Mouse (Mus musculus) liver, embryonic 15.5 days (tissue): ENCODE data around the gene Gm6377. TPM values are rescaled to one million over a fixed set of nuclear protein-coding genes. Genes with fewer than 3 reads are reported as not detected.

ENCODE experiments used
- ATAC-seq: fragments of 200-750 bp; cut with Nextera tagmentation; 2 replicates; pipeline ENCODE4 v1.8.0; 2017; ENCODE audit warnings: moderate number of reproducible peaks, mild to moderate bottlenecking, moderate library complexity; ENCODE audit not compliant: insufficient read depth
- H3K27ac ChIP-seq: fragments of 300-500 bp; sonication (generic); replicated peaks from 2 replicates; pipeline ENCODE4 v1.5.1; 2015; ENCODE audit warnings: mild to moderate bottlenecking, inconsistent platforms
- H3K27me3 ChIP-seq: fragments of 300-500 bp; sonication (generic); 2 replicates; pipeline ENCODE4 v1.6.1; 2015; ENCODE audit warnings: mild to moderate bottlenecking, inconsistent platforms
- H3K36me3 ChIP-seq: fragments of 300-500 bp; sonication (generic); replicated peaks from 2 replicates; pipeline ENCODE4 v1.6.1; 2015; ENCODE audit warnings: moderate library complexity, mild to moderate bottlenecking, inconsistent platforms
- H3K4me1 ChIP-seq: fragments of 300-500 bp; sonication (generic); replicated peaks from 2 replicates; pipeline ENCODE4 v1.6.1; 2015; ENCODE audit warnings: inconsistent platforms
- H3K4me2 ChIP-seq: fragments of 300-500 bp; sonication (generic); 2 replicates; pipeline ENCODE4 v1.6.1; 2015; ENCODE audit warnings: moderate library complexity, mild to moderate bottlenecking, inconsistent platforms
- H3K4me3 ChIP-seq: fragments of 300-500 bp; sonication (generic); replicated peaks from 2 replicates; pipeline ENCODE4 v1.5.1; 2015; ENCODE audit warnings: mild to moderate bottlenecking, inconsistent platforms
- H3K9ac ChIP-seq: fragments of 300-500 bp; sonication (generic); 2 replicates; pipeline ENCODE4 v1.6.1; 2015; ENCODE audit warnings: moderate library complexity, mild to moderate bottlenecking, inconsistent platforms
- H3K9me3 ChIP-seq: fragments of 300-500 bp; sonication (generic); replicated peaks from 2 replicates; pipeline ENCODE4 v1.6.1; 2016; ENCODE audit warnings: inconsistent platforms
- WGBS: fragments of 180-500 bp; shearing (Covaris S2); methylation state at CpG from one replicate; pipeline ENCODE4 v1.1.7; 2015; ENCODE audit warnings: mixed read lengths; ENCODE audit not compliant: insufficient replicate concordance; 5-methylcytosine and 5-hydroxymethylcytosine counted together
- polyA plus RNA-seq: library from polyadenylated mRNA; unstranded; fragments of >200 nt; fragmentation: Nextera tagmentation; extraction: Ambion mirVana; gene quantifications from 2 replicates; pipeline ENCODE4 v1.2.1, GENCODE M21; 2015

The Gm6377 gene
- polyA plus RNA-seq, 1 experiment from 2014 or later = 0.16 TPM

DNA sequence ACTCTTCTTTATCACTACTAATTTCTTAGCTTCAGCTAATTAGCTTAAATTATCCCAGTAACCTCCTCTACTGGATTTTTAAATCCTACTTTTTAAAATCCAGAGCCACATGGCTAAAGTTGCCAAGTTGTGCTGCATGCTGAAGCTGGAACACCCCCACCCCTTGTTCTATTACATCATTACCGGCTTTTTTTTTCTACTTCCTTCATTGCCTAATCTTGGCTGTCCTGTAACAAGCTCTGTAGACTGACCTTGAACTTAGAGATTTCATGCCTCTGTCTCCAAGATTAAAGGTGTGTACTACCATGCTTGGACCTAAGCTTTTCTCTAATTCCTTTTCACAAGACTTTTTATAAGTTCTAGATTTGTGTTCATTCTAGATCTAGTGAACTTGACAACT lies 32.2 kb downstream of the Gm6377 start:
- H3K9me3 ChIP-seq = no peaks in the 10 kb centered on the region
- H3K4me1 ChIP-seq = no peaks in the 10 kb centered on the region
- no peaks in the 10 kb centered on the region for H3K27me3 ChIP-seq
- H3K9ac ChIP-seq = no peak overlapping the region
- WGBS = 85% methylated on average over 1 of the region's 1 CpGs
- no peak overlapping the region for H3K27ac ChIP-seq
- no peak overlapping the region for H3K4me2 ChIP-seq
- H3K4me3 ChIP-seq = no peak overlapping the region
- H3K36me3 ChIP-seq = no peaks in the 10 kb centered on the region
- ATAC-seq = no peak

DNA sequence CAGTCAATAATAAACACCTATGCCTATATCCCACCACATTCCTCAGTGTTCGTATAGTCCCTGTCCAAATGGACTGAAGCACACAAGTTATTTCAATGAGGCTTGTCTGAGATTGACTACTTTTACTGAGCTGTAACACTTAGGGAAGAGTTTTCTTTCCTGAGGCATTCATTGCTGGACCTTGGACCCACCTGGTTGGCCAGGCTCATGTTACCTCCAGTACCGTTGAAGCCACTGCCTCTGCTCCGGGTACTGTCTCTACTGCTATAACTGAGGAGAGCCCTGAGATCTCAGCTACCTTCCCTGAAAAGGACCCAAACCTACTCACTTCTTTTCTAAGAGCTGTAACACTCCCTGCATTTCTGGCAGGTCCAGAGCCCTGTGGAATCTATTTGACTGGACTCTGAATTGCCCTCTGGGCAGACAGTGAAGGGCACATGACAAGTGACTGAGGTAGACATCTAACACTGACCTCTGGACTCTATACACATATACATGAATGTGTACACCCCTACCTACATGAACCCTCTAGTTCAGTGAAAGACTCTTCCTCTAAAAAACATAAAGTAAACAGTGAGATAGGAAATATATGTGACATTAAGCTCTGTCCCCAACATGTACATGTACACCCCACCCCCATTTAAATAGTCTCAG lies 39.0 kb downstream of the Gm6377 start:
- ATAC-seq = no peak
- H3K27me3 ChIP-seq = no peaks in the 10 kb centered on the region
- H3K36me3 ChIP-seq = no peaks in the 10 kb centered on the region
- no peak overlapping the region for H3K27ac ChIP-seq
- WGBS = 76% methylated on average over 3 of the region's 3 CpGs
- no peak overlapping the region for H3K4me3 ChIP-seq
- no peaks in the 10 kb centered on the region for H3K9me3 ChIP-seq
- H3K9ac ChIP-seq = no peak overlapping the region
- no peaks in the 10 kb centered on the region for H3K4me1 ChIP-seq
- H3K4me2 ChIP-seq = no peak overlapping the region

DNA sequence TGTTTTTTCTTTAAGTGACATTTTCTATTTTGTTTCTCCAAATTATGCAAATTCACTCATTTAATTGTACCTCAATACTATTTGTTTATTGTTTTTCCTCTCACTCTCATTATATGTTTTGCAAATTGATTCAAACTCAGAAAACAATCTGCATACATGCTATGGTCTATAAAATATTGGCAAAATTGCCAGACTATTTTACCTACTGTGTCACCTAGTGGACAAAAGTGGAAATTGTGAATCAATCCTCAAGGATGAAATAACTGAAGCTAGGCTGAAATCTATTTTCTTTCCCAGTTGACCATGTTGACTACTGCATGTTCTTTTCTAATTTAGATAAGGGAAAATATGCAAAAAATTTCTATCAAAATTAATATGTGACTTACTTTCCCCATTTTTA lies 41.6 kb downstream of the Gm6377 start:
- Histone ChIP-seq H3K9ac (no peak overlapping the region), H3K4me1 (no peaks in the 10 kb centered on the region), H3K27ac (no peak overlapping the region), H3K36me3 (no peaks in the 10 kb centered on the region), H3K9me3 (no peaks in the 10 kb centered on the region), H3K4me2 (no peak overlapping the region), H3K27me3 (no peaks in the 10 kb centered on the region), H3K4me3 (no peak overlapping the region)
- no peak for ATAC-seq

Other genes with a start within 250 kb of the Gm6377 start
- gene Hmgn5, start 183.4 kb upstream of the Gm6377 start, polyA plus RNA-seq = 11.4 and 13.1 TPM in 2 replicates
- 44.1 and 47.5 TPM in 2 replicates for gene Sh3bgrl, start 101.4 kb upstream of the Gm6377 start, polyA plus RNA-seq